Mouse (Mus musculus) stomach, postnatal 0 days (tissue): ENCODE measurements around the gene Smad5. TPM values are rescaled to one million over a fixed set of nuclear protein-coding genes. Genes with fewer than 3 reads are reported as not detected.
A peak's percentile ranks its signal among the peaks of the same experiment; 100 is the strongest.

Source experiments
- ATAC-seq: fragments of 200-750 bp; cut with Nextera tagmentation; 2 replicates; pipeline ENCODE4 v1.8.0; 2017; ENCODE audit not compliant: low FRiP score, low TSS enrichment
- DNase-seq: peaks from one replicate; pipeline ENCODE4 v3.0.0-alpha.2; 2016; ENCODE audit warnings: low spot score
- H3K27ac ChIP-seq: fragments of 300-500 bp; sonication (generic); replicated peaks from 2 replicates; pipeline ENCODE4 v1.5.1; 2014; ENCODE audit warnings: mild to moderate bottlenecking, control low read depth
- H3K27me3 ChIP-seq: fragments of 300-500 bp; sonication (generic); 2 replicates; pipeline ENCODE4 v1.6.1; 2014; ENCODE audit warnings: low read length; ENCODE audit not compliant: control insufficient read depth, insufficient read depth
- H3K36me3 ChIP-seq: fragments of 300-500 bp; sonication (generic); 2 replicates; pipeline ENCODE4 v1.6.1; 2014; ENCODE audit warnings: low read length, mixed read lengths; ENCODE audit not compliant: control insufficient read depth, insufficient read depth
- H3K4me1 ChIP-seq: fragments of 300-500 bp; sonication (generic); replicated peaks from 2 replicates; pipeline ENCODE4 v1.6.1; 2014; ENCODE audit warnings: antibody characterized with exemption; ENCODE audit not compliant: control insufficient read depth, insufficient read depth
- H3K4me2 ChIP-seq: fragments of 300-500 bp; sonication (generic); replicated peaks from 2 replicates; pipeline ENCODE4 v1.6.1; 2014; ENCODE audit warnings: low read depth, mild to moderate bottlenecking, control low read depth, moderate library complexity
- H3K4me3 ChIP-seq: fragments of 300-500 bp; sonication (generic); 2 replicates; pipeline ENCODE4 v1.5.1; 2014; ENCODE audit warnings: low read depth, low read length, control low read depth
- H3K9ac ChIP-seq: fragments of 300-500 bp; sonication (generic); 2 replicates; pipeline ENCODE4 v1.6.1; 2014; ENCODE audit warnings: mild to moderate bottlenecking, low read length, control low read depth, mixed read lengths
- H3K9me3 ChIP-seq: fragments of 300-500 bp; sonication (generic); 2 replicates; pipeline ENCODE4 v1.6.1; 2016; ENCODE audit warnings: low read length; ENCODE audit not compliant: control insufficient read depth
- CTCF ChIP-seq: IDR thresholded peaks from 2 replicates; pipeline ENCODE4 v1.5.1; 2016; ENCODE audit warnings: antibody characterized with exemption, low read depth, mild to moderate bottlenecking, moderate library complexity
- EP300 ChIP-seq: optimal IDR thresholded peaks from 2 replicates; pipeline ENCODE3; 2016; ENCODE audit warnings: antibody characterized with exemption
- WGBS: fragments of 180-500 bp; shearing (Covaris S2); extraction: QIAGEN DNeasy Blood & Tissue Kit; methylation state at CpG from one replicate; pipeline ENCODE4 v1.1.7; 2014; 5-methylcytosine and 5-hydroxymethylcytosine counted together
- polyA plus RNA-seq: library from polyadenylated mRNA; unstranded; fragments of >200 nt; fragmentation: Nextera tagmentation; extraction: Ambion mirVana; gene quantifications from 2 replicates; pipeline ENCODE4 v1.2.1, GENCODE M21; 2015

The Smad5 gene
- polyA plus RNA-seq, 1 experiment from 2014 or later, result 9.4 TPM

DNA sequence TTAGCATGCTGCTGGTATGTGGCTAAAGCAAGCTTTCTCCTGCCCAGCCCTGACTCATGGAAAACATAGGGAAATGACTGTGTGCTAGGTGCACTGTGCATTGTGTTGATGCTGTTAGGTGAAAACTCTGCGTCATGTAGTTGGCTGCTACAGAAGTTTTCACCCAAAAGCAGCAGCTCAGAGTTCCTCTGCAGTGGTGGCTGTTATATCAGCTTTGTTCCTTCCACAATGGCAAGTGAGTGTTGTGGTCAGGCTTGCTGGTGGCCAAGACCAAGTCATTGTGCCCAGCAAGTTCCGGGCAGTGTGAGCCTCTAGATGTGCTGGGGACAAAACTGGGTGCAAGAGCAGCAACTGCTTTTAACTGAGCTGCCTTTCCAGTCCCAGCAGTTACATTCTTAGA lies 9.4 kb downstream of the Smad5 start:
- no peak for ATAC-seq
- TF ChIP-seq EP300, result no peak
- no peak for TF ChIP-seq CTCF

DNA sequence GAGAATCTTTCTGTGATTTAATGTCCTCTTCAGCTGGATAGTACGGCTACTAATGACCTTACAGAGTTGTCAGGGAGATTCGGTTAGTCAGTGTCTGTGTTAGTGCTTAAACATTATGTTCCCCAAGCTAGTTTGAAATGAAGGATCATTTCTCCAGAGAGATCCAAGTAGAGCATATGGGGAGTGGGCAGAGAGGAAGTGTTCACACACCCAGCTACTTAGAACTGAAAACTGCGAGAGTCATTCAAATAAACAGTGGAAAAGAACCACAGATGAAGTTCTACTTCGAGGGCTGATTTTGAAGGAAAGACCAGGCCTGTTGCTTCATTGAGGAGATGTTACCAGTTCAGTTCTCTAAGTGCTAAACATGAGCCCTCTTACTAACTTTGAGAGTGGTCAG lies 23.7 kb downstream of the Smad5 start:
- Histone ChIP-seq H3K4me1 (no peaks in the 10 kb centered on the region), H3K9ac (no peak overlapping the region), H3K36me3 (peaks cover 3% of the 10 kb centered on the region; the same call in 1 of the 2 replicates), H3K9me3 (no peaks in the 10 kb centered on the region), H3K4me2 (no peak overlapping the region), H3K4me3 (no peak overlapping the region), H3K27me3 (no peaks in the 10 kb centered on the region), H3K27ac (no peak overlapping the region)
- 73% methylated on average over 4 of the region's 4 CpGs for WGBS
- DNase-seq (no peak), ATAC-seq (no peak)
- TF ChIP-seq CTCF, result no peak
- no peak for TF ChIP-seq EP300

More for the DNA sequence above, 9.4 kb downstream of the Smad5 start:
- WGBS, result 94% methylated on average over 2 of the region's 2 CpGs
- Histone ChIP-seq H3K27ac (no peak overlapping the region), H3K4me3 (no peak overlapping the region), H3K27me3 (no peaks in the 10 kb centered on the region), H3K4me1 (no peaks in the 10 kb centered on the region; the same call in 1 of the 2 replicates), H3K9ac (no peak overlapping the region), H3K36me3 (0 out of 2 replicates have a peak, but pooled peaks cover 2% of the 10 kb centered on the region), H3K4me2 (no peak overlapping the region), H3K9me3 (no peaks in the 10 kb centered on the region)
- no peak for DNase-seq

GRCm38 (mm10) chr13:56729046-56729445 lies 26.2 kb downstream of the Smad5 start:
- Histone ChIP-seq H3K36me3 (peaks cover 7% of the 10 kb centered on the region; the same call in 1 of the 2 replicates), H3K9me3 (no peaks in the 10 kb centered on the region), H3K4me2 (no peak overlapping the region), H3K4me3 (no peak overlapping the region), H3K4me1 (no peaks in the 10 kb centered on the region), H3K9ac (no peak overlapping the region), H3K27ac (no peak overlapping the region), H3K27me3 (no peaks in the 10 kb centered on the region)
- DNase-seq (no peak), ATAC-seq (no peak)
- WGBS, result 91% methylated on average over 7 of the region's 7 CpGs
- no peak for TF ChIP-seq CTCF
- no peak for TF ChIP-seq EP300

DNA sequence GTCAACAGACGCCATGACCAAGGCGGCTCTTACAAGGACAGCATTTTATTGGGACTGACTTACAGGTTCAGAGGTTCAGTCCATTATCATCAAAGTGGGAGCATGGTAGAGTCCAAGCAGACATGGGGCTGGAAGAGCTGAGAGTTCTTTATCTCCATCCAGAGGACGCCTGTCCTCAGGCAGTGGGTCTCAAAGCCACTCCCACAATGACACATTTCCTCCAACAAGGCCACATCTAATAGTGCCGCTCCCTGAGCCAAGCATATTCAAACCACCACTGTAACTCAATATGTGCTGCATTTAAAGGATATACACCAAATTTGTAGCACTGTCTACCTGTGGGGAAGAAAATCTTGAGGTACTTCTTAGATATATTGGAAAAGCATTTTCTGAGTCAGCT lies 31.8 kb downstream of the Smad5 start:
- peaks cover 11% of the 10 kb centered on the region; the same call in 1 of the 2 replicates for H3K36me3 ChIP-seq
- WGBS, result 77% methylated on average over 4 of the region's 4 CpGs
- DNase-seq (no peak), ATAC-seq (no peak)
- H3K27me3 ChIP-seq, result no peaks in the 10 kb centered on the region
- H3K4me3 ChIP-seq, result no peak overlapping the region
- no peaks in the 10 kb centered on the region for H3K9me3 ChIP-seq
- H3K4me2 ChIP-seq, result no peak overlapping the region
- no peak for TF ChIP-seq CTCF
- no peak for TF ChIP-seq EP300
- no peak overlapping the region for H3K27ac ChIP-seq
- no peak overlapping the region for H3K9ac ChIP-seq
- no peaks in the 10 kb centered on the region for H3K4me1 ChIP-seq

GRCm38 (mm10) chr13:56735212-56735875 lies 32.5 kb downstream of the Smad5 start:
- H3K9ac ChIP-seq, result no peak overlapping the region
- TF ChIP-seq EP300 (no peak), CTCF (peak; percentile 79)
- no peak overlapping the region for H3K4me2 ChIP-seq
- no peak overlapping the region for H3K27ac ChIP-seq
- ATAC-seq (0 out of 2 replicates have a peak, but pooled peaks have one; percentile 49), DNase-seq (peak; percentile 18)
- no peak overlapping the region for H3K4me3 ChIP-seq
- H3K36me3 ChIP-seq, result peaks cover 11% of the 10 kb centered on the region; the same call in 1 of the 2 replicates
- 34% methylated on average over 6 of the region's 6 CpGs for WGBS
- H3K9me3 ChIP-seq, result no peaks in the 10 kb centered on the region
- H3K4me1 ChIP-seq, result no peaks in the 10 kb centered on the region
- no peaks in the 10 kb centered on the region for H3K27me3 ChIP-seq

DNA sequence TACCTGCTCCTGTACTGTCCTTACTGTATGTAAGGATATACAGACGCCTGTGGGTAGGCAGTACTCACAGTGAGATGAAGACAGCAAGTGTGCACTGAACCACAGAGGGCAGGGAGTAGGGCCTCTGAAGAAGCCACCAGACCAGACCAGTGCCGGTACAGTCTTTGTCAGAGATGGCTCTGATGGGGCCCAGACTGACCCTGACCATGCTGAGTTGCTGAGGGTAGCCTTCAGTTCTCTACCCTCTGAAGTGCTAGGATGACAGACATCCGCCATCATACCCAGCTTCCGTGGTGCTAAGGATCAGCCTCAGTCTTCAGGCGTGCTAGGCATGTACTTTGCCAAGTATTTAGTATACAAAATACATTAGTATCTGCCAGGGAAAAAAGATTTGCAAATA lies 36.7 kb downstream of the Smad5 start:
- DNase-seq (no peak), ATAC-seq (no peak)
- H3K4me1 ChIP-seq, result no peaks in the 10 kb centered on the region
- no peaks in the 10 kb centered on the region for H3K9me3 ChIP-seq
- H3K9ac ChIP-seq, result no peak overlapping the region
- no peak overlapping the region for H3K4me3 ChIP-seq
- H3K36me3 ChIP-seq, result peaks cover 8% of the 10 kb centered on the region; the same call in 1 of the 2 replicates
- no peaks in the 10 kb centered on the region for H3K27me3 ChIP-seq
- WGBS, result 90% methylated on average over 5 of the region's 5 CpGs
- H3K4me2 ChIP-seq, result no peak overlapping the region
- H3K27ac ChIP-seq, result no peak overlapping the region
- TF ChIP-seq EP300 (no peak), CTCF (no peak)
